Mouse (Mus musculus): ENCODE data around the gene Gtdc1.

The Gtdc1 gene

GRCm38 (mm10) chr2:44924618-44925017 is 2.8 kb downstream of the Gtdc1 start:
- no peak for DNase-seq (ENCODE audit: low spot score in 2 of 2)

GRCm38 (mm10) chr2:44923056-44923883 is 4.2 kb downstream of the Gtdc1 start:
- DNase-seq (ENCODE audit: low spot score in 2 of 2): no peak

- DNase-seq (ENCODE audit: low spot score in 2 of 2): no peak
These were observed 5.0 kb downstream of the Gtdc1 start for GRCm38 (mm10) chr2:44922500-44922899.

GRCm38 (mm10) chr2:44920471-44920870 is 7.0 kb downstream of the Gtdc1 start:
- no peak for DNase-seq (ENCODE audit: low spot score in 2 of 2)

- DNase-seq (ENCODE audit: low spot score in 2 of 2): no peak
These were observed 8.1 kb downstream of the Gtdc1 start for GRCm38 (mm10) chr2:44919326-44919725.

- no peak for DNase-seq (ENCODE audit: low spot score in 2 of 2)
These were observed 8.7 kb downstream of the Gtdc1 start for GRCm38 (mm10) chr2:44918737-44919136.

- no peak for DNase-seq (ENCODE audit: low spot score in 2 of 2)
These were observed 11.2 kb downstream of the Gtdc1 start for GRCm38 (mm10) chr2:44916286-44916685.

- no peak for DNase-seq (ENCODE audit: low spot score in 2 of 2)
These were observed 29.7 kb downstream of the Gtdc1 start for GRCm38 (mm10) chr2:44897801-44898200.

- no peak for DNase-seq (ENCODE audit: low spot score in 2 of 2)
These were observed 53.7 kb downstream of the Gtdc1 start for GRCm38 (mm10) chr2:44873718-44874117.

GRCm38 (mm10) chr2:44864726-44865125 is 62.7 kb downstream of the Gtdc1 start:
- no peak for DNase-seq (ENCODE audit: low spot score in 2 of 2)

- DNase-seq (ENCODE audit: low spot score in 2 of 2): no peak
These were observed 73.0 kb downstream of the Gtdc1 start for GRCm38 (mm10) chr2:44854475-44854874.

GRCm38 (mm10) chr2:44849666-44850065 is 77.8 kb downstream of the Gtdc1 start:
- DNase-seq (ENCODE audit: low spot score in 2 of 2): no peak

GRCm38 (mm10) chr2:44848156-44848555 is 79.3 kb downstream of the Gtdc1 start:
- DNase-seq (ENCODE audit: low spot score in 2 of 2): no peak

GRCm38 (mm10) chr2:44845424-44845823 is 82.0 kb downstream of the Gtdc1 start:
- DNase-seq (ENCODE audit: low spot score in 2 of 2): no peak

- DNase-seq (ENCODE audit: low spot score in 2 of 2): no peak
These were observed 97.7 kb downstream of the Gtdc1 start for GRCm38 (mm10) chr2:44829753-44830152.

- DNase-seq (ENCODE audit: low spot score in 2 of 2): no peak
These were observed 98.1 kb downstream of the Gtdc1 start for GRCm38 (mm10) chr2:44829346-44829745.

- DNase-seq (ENCODE audit: low spot score in 2 of 2): no peak
These were observed 100.8 kb downstream of the Gtdc1 start for GRCm38 (mm10) chr2:44826609-44827008.

GRCm38 (mm10) chr2:44817787-44818186 is 109.7 kb downstream of the Gtdc1 start:
- DNase-seq (ENCODE audit: low spot score in 2 of 2): no peak

- no peak for DNase-seq (ENCODE audit: low spot score in 2 of 2)
These were observed 113.7 kb downstream of the Gtdc1 start for GRCm38 (mm10) chr2:44813729-44814128.

- DNase-seq (ENCODE audit: low spot score in 2 of 2): no peak
These were observed 123.0 kb downstream of the Gtdc1 start for GRCm38 (mm10) chr2:44804497-44804896.

GRCm38 (mm10) chr2:44801361-44801760 is 126.1 kb downstream of the Gtdc1 start:
- DNase-seq (ENCODE audit: low spot score in 2 of 2): no peak

- DNase-seq (ENCODE audit: low spot score in 2 of 2): no peak
These were observed 135.6 kb downstream of the Gtdc1 start for GRCm38 (mm10) chr2:44791840-44792239.

- no peak for DNase-seq (ENCODE audit: low spot score in 2 of 2)
These were observed 136.3 kb downstream of the Gtdc1 start for GRCm38 (mm10) chr2:44791134-44791533.

GRCm38 (mm10) chr2:44782746-44783145 is 144.7 kb downstream of the Gtdc1 start:
- DNase-seq (ENCODE audit: low spot score in 2 of 2): no peak
